Mouse (Mus musculus): ENCODE data around the gene Slc6a12. TPM values are rescaled to one million over a fixed set of nuclear protein-coding genes. Genes with fewer than 3 reads are reported as not detected.
A peak's percentile ranks its signal among the peaks of the same experiment; 100 is the strongest.

The Slc6a12 gene
- total RNA-seq (2021) (under 1 TPM; 0.48 to 0.95 TPM), polyA plus RNA-seq (2012; rRNA removed) (0.36 and 0.44 TPM in 2 replicates)
- long read RNA-seq, result 0 reads

- no peak for DNase-seq
Measured at GRCm38 (mm10) chr6:121343026-121343770, at the start of gene Slc6a12. Gene Slc6a12, plus strand, starts transcription at chr6:121343076.

- peak; percentile 60 for DNase-seq
Measured at GRCm38 (mm10) chr6:121299317-121299716, 43.6 kb upstream of the Slc6a12 start.

GRCm38 (mm10) chr6:121299954-121300353 lies 42.9 kb upstream of the Slc6a12 start, which contains the start of gene Slc6a13:
Gene Slc6a13, plus strand, starts transcription at chr6:121300227.
- DNase-seq, result peak; percentile 40

- DNase-seq, result no peak
Measured at GRCm38 (mm10) chr6:121300504-121300903, 42.4 kb upstream of the Slc6a12 start.

- no peak for DNase-seq
Measured at GRCm38 (mm10) chr6:121303466-121304220, 39.2 kb upstream of the Slc6a12 start.

GRCm38 (mm10) chr6:121304630-121305029 lies 38.2 kb upstream of the Slc6a12 start:
- DNase-seq, result no peak

GRCm38 (mm10) chr6:121305571-121305970 lies 37.3 kb upstream of the Slc6a12 start:
- no peak for DNase-seq

- no peak for DNase-seq
Measured at GRCm38 (mm10) chr6:121310984-121311383, 31.9 kb upstream of the Slc6a12 start.

- peak; percentile 41 for DNase-seq
Measured at GRCm38 (mm10) chr6:121319099-121319498, 23.8 kb upstream of the Slc6a12 start.

- no peak for DNase-seq
Measured at GRCm38 (mm10) chr6:121322381-121323110, 20.3 kb upstream of the Slc6a12 start.

- no peak for DNase-seq
Measured at GRCm38 (mm10) chr6:121325298-121325697, 17.6 kb upstream of the Slc6a12 start.

- DNase-seq, result no peak
Measured at GRCm38 (mm10) chr6:121325740-121326139, 17.1 kb upstream of the Slc6a12 start.

- no peak for DNase-seq
Measured at GRCm38 (mm10) chr6:121326486-121327069, 16.3 kb upstream of the Slc6a12 start.

- no peak for DNase-seq
Measured at GRCm38 (mm10) chr6:121328417-121328884, 14.4 kb upstream of the Slc6a12 start.

GRCm38 (mm10) chr6:121329848-121330508 lies 12.9 kb upstream of the Slc6a12 start:
- no peak for DNase-seq

- DNase-seq, result no peak
Measured at GRCm38 (mm10) chr6:121335841-121336240, 7.0 kb upstream of the Slc6a12 start.

GRCm38 (mm10) chr6:121336558-121336957 lies 6.3 kb upstream of the Slc6a12 start:
- no peak for DNase-seq

- DNase-seq, result no peak
Measured at GRCm38 (mm10) chr6:121337229-121337628, 5.6 kb upstream of the Slc6a12 start.

GRCm38 (mm10) chr6:121337770-121338518 lies 4.9 kb upstream of the Slc6a12 start:
- peak; percentile 83 for DNase-seq

- DNase-seq, result peak; percentile 26
Measured at GRCm38 (mm10) chr6:121338519-121338896, 4.4 kb upstream of the Slc6a12 start.

- no peak for DNase-seq
Measured at GRCm38 (mm10) chr6:121341650-121342049, 1.2 kb upstream of the Slc6a12 start.

Measured in adrenal gland, adult 2 months (tissue).